Mouse (Mus musculus) hindbrain, embryonic 14.5 days (tissue): ENCODE results near the gene Pdk4. TPM values are rescaled to one million over a fixed set of nuclear protein-coding genes. Genes with fewer than 3 reads are reported as not detected.

ENCODE experiments used
- ATAC-seq: fragments of 200-750 bp; cut with Nextera tagmentation; 2 replicates; pipeline ENCODE4 v1.8.0; 2017; ENCODE audit warnings: moderate number of reproducible peaks, mild to moderate bottlenecking, moderate TSS enrichment, moderate library complexity; ENCODE audit not compliant: low FRiP score
- DNase-seq: peaks from one replicate; pipeline ENCODE4 v3.0.0-alpha.2; 2015; ENCODE audit warnings: low spot score
- H3K27ac ChIP-seq: fragments of 300-500 bp; sonication (generic); 2 replicates; pipeline ENCODE4 v1.5.1; 2014; ENCODE audit warnings: mild to moderate bottlenecking, moderate library complexity
- H3K27me3 ChIP-seq: fragments of 300-500 bp; sonication (generic); 2 replicates; pipeline ENCODE4 v1.6.1; 2014; ENCODE audit warnings: mild to moderate bottlenecking, low read length, mixed read lengths; ENCODE audit not compliant: control insufficient read depth, insufficient read depth
- H3K36me3 ChIP-seq: fragments of 300-500 bp; sonication (generic); replicated peaks from 2 replicates; pipeline ENCODE4 v1.6.1; 2014; ENCODE audit not compliant: control insufficient read depth, insufficient read depth
- H3K4me1 ChIP-seq: fragments of 300-500 bp; sonication (generic); replicated peaks from 2 replicates; pipeline ENCODE4 v1.6.1; 2014; ENCODE audit warnings: antibody characterized with exemption, low read length, mixed read lengths; ENCODE audit not compliant: control insufficient read depth, insufficient read depth
- H3K4me2 ChIP-seq: fragments of 300-500 bp; sonication (generic); replicated peaks from 2 replicates; pipeline ENCODE4 v1.6.1; 2014; ENCODE audit warnings: mild to moderate bottlenecking, moderate library complexity
- H3K4me3 ChIP-seq: fragments of 300-500 bp; sonication (generic); replicated peaks from 2 replicates; pipeline ENCODE4 v1.5.1; 2014; ENCODE audit warnings: mild to moderate bottlenecking, low read length
- H3K9ac ChIP-seq: fragments of 300-500 bp; sonication (generic); 2 replicates; pipeline ENCODE4 v1.6.1; 2014
- H3K9me3 ChIP-seq: fragments of 300-500 bp; sonication (generic); 2 replicates; pipeline ENCODE4 v1.6.1; 2016; ENCODE audit warnings: low read length; ENCODE audit not compliant: control insufficient read depth
- WGBS: fragments of 180-500 bp; shearing (Covaris S2); extraction: QIAGEN DNeasy Blood & Tissue Kit; methylation state at CpG from one replicate; pipeline ENCODE4 v1.1.7; 2014; 5-methylcytosine and 5-hydroxymethylcytosine counted together
- polyA plus RNA-seq: library from polyadenylated mRNA; unstranded; fragments of >200 nt; fragmentation: Nextera tagmentation; extraction: Ambion mirVana; gene quantifications from 2 replicates; pipeline ENCODE4 v1.2.1, GENCODE M21; 2014

The Pdk4 gene
- 1.8 and 2.9 TPM in 2 replicates for polyA plus RNA-seq

DNA sequence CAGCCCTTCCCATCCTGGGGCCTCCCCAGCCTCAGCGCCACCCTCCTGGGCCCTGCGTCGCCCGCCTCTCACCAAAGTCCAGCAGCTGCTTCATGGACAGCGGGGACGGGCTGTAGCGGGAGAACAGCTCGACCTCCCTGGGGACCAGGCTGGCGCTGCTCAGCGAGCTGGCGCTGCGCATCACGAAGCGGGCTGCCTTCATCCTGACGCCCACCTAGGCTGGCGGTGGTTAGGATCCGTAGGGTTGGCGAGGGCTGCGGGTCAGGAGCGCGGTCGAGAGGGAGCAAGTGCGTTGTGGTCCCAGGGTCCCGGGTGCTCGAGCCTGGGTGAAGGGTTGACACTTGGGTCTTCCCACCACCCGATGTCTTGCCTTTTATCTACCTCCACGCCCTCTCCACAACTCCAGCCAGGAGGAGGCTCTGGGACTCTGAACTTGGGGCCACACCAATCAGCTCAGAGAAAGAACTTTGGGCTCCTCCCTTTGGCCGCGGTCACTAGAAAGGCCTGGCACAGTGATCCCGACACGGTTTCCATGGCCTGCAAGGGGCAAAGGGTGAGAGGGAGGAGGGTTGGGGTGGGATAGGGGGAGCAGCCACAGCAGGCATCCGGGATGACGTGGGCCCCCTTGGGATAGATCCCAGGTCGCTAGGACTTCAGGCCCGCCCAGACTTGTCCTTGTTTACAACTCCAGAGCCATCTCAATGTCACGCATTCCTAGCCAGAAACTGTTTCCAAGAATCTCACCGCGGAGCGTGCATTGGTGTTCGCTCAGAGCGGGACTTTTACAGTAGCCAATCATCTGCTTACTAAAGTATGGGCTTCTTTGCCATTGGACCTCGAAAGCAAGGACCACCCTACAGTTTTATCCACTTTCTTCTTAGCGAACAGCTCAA, at the start of gene Pdk4:
TSS of gene Pdk4 (minus strand) at position 349 of the 893 bp plus-strand sequence.
- Histone ChIP-seq H3K9ac (peak within 1 kb of the TSS; percentile 61), H3K27ac (0 out of 2 replicates have a peak within 1 kb of the TSS, but pooled peaks have one; percentile 24), H3K36me3 (no peaks in the 10 kb centered on the region), H3K4me2 (peak within 1 kb of the TSS; percentile 99), H3K9me3 (no peaks in the 10 kb centered on the region), H3K4me1 (peaks cover 8% of the 10 kb centered on the region), H3K4me3 (peak within 1 kb of the TSS; percentile 47), H3K27me3 (peaks cover 3% of the 10 kb centered on the region; the same call in 1 of the 2 replicates)
- ATAC-seq, result peak; percentile 93
- peak; percentile 80 for DNase-seq
- WGBS, result 2% methylated on average over 43 of the region's 43 CpGs

DNA sequence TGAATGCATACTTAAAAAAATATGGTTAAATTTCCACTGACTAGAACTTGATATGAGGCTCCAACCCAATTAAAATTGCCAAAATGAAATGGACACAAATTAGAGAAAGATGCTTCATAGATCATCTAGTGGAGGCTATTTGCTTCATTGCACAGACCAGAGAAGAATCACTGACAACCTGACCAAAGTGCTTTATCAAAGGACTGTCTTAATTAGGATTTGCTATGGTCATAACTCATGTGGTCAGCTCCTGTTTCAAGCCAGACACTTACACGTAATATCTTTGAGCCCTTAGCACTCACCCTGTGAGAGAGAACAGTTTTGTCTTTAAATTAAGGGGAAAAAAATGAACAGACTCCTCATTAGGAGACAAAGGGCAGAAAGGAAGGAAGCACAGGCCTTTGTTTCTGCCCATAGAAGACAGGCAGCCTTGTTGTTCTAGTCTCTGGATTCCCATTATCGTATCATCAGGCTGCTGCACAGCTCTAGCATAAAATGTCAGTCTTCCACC, 41.8 kb upstream of the Pdk4 start:
- no peak overlapping the region for H3K4me2 ChIP-seq
- DNase-seq (no peak), ATAC-seq (no peak)
- no peak overlapping the region for H3K9ac ChIP-seq
- WGBS, result 40% methylated on average over 2 of the region's 2 CpGs
- H3K27ac ChIP-seq, result no peak overlapping the region
- no peaks in the 10 kb centered on the region for H3K9me3 ChIP-seq
- no peaks in the 10 kb centered on the region for H3K36me3 ChIP-seq
- no peaks in the 10 kb centered on the region for H3K27me3 ChIP-seq
- no peak overlapping the region for H3K4me3 ChIP-seq
- no peaks in the 10 kb centered on the region for H3K4me1 ChIP-seq

DNA sequence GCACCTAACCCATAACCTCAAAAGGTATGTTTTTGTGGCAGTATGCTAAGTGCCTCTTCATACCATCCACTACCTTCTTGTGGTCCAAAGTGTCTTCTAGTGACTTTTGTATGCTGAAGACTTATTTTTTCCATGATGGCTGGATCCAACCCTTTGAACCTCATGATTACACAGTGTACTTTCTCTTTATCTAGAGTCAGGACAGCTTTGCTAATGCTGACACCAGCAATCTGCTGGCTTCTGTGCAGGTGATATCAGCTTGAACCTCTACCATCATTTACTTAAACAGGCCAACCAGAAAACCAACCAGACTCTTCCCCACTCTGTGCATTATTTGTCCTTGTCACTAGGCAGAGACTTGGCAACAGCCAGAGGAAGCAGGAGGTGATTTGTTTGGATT, 39.6 kb upstream of the Pdk4 start:
- no peak overlapping the region for H3K4me3 ChIP-seq
- no peak for DNase-seq
- H3K36me3 ChIP-seq, result no peaks in the 10 kb centered on the region
- ATAC-seq, result no peak
- H3K27me3 ChIP-seq, result no peaks in the 10 kb centered on the region
- H3K27ac ChIP-seq, result no peak overlapping the region
- H3K4me1 ChIP-seq, result no peaks in the 10 kb centered on the region
- H3K9me3 ChIP-seq, result no peaks in the 10 kb centered on the region
- no peak overlapping the region for H3K4me2 ChIP-seq
- H3K9ac ChIP-seq, result no peak overlapping the region

DNA sequence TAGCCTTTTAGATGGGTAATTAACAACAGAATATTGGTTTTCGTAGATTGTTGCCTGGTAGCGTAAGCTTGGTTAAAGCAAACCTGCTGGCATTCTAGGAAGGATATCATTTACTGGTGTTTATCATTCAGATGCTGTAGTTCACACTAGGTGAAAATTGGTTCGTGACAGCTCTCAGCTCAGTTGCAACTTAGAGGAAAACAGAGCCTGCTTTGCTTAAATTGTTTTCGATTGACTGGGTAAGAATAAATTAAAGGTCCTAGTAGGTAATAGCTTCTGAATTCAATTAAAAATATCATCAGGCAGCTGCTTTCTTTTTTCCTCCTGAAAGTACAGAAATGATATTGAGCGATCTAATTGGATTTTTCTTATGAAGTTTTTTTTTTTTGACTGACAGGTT, 21.0 kb upstream of the Pdk4 start:
- peak; percentile 25 for DNase-seq
- ATAC-seq, result no peak
- H3K27me3 ChIP-seq, result no peaks in the 10 kb centered on the region
- no peaks in the 10 kb centered on the region for H3K9me3 ChIP-seq
- H3K4me2 ChIP-seq, result no peak overlapping the region
- H3K9ac ChIP-seq, result no peak overlapping the region
- H3K4me1 ChIP-seq, result no peaks in the 10 kb centered on the region
- no peaks in the 10 kb centered on the region for H3K36me3 ChIP-seq
- H3K4me3 ChIP-seq, result no peak overlapping the region
- no peak overlapping the region for H3K27ac ChIP-seq
- 72% methylated on average over 5 of the region's 5 CpGs for WGBS

DNA sequence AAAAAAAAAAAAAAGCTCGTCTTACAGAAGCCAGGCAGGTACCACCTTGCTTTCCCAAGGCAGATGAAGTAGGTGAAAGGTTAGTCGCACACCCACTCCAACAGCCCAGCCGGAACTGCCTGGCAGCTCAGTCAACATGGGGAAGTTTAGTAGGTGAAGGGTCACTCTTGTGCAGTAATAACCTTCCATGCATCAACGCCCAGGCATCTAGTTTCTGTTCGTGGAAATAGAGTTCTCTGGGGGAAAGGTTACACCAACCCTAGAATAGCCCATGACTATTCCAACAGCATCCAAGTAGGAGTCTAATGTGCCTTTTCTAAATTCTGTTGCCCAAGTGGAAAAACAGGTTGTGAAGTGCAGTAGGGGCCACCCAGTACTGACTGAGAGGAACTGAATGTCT, 13.6 kb upstream of the Pdk4 start:
- H3K9ac ChIP-seq, result no peak overlapping the region
- H3K4me1 ChIP-seq, result no peaks in the 10 kb centered on the region
- peak overlapping the region; percentile 47; the same call in 1 of the 2 replicates for H3K27ac ChIP-seq
- no peaks in the 10 kb centered on the region for H3K27me3 ChIP-seq
- no peak for DNase-seq
- H3K4me3 ChIP-seq, result no peak overlapping the region
- no peak overlapping the region for H3K4me2 ChIP-seq
- 63% methylated on average over 5 of the region's 5 CpGs for WGBS
- no peaks in the 10 kb centered on the region for H3K9me3 ChIP-seq
- no peaks in the 10 kb centered on the region for H3K36me3 ChIP-seq
- ATAC-seq, result no peak

DNA sequence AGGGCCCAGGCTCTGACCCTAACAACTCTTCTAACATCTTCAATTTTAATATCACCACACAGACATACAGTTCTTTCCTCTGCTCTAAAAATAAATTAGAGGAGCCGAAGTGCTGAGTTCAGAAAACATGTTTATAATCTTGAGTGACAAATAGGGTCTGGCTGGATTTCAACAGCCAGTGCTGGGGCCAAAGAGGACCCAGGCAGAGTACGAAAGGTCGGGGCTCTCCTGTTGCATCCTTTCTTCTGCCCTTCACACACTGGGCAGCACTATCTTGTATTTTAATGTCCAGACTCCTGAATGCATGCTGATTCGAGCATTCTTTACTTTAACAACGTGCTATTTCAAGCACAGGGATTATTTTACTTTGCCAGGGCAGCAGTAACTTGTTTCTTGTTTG, 13.2 kb upstream of the Pdk4 start:
- ATAC-seq, result no peak
- no peaks in the 10 kb centered on the region for H3K36me3 ChIP-seq
- no peak overlapping the region for H3K4me2 ChIP-seq
- H3K27me3 ChIP-seq, result no peaks in the 10 kb centered on the region
- WGBS, result 63% methylated on average over 5 of the region's 5 CpGs
- no peak overlapping the region for H3K9ac ChIP-seq
- no peaks in the 10 kb centered on the region for H3K9me3 ChIP-seq
- H3K4me3 ChIP-seq, result no peak overlapping the region
- peak overlapping the region; percentile 43; the same call in 1 of the 2 replicates for H3K27ac ChIP-seq
- H3K4me1 ChIP-seq, result no peaks in the 10 kb centered on the region
- no peak for DNase-seq

DNA sequence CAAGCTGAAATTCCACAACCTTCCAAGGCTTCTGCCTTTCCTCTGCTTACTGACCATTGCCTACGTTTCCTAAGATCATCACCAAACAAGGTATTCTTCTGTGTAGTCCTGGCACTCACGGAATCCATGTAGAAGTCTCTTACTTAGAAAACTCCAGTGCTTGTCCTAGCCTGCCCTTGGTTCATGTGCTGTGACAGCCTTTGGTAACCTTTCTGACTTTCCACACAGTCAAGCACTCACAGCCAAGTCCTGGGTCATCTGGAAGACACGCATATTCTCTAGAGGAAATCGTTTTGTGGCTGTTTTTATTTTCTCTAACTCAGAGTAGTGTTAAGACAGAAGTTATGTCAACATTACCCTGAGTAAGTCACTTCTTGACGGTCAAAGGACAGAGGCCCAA, 11.7 kb upstream of the Pdk4 start:
- Histone ChIP-seq H3K9me3 (no peaks in the 10 kb centered on the region), H3K9ac (no peak overlapping the region), H3K4me1 (no peaks in the 10 kb centered on the region), H3K27me3 (no peaks in the 10 kb centered on the region), H3K27ac (no peak overlapping the region), H3K4me2 (no peak overlapping the region), H3K36me3 (no peaks in the 10 kb centered on the region), H3K4me3 (no peak overlapping the region)
- ATAC-seq (no peak), DNase-seq (no peak)
- 85% methylated on average over 5 of the region's 5 CpGs for WGBS

DNA sequence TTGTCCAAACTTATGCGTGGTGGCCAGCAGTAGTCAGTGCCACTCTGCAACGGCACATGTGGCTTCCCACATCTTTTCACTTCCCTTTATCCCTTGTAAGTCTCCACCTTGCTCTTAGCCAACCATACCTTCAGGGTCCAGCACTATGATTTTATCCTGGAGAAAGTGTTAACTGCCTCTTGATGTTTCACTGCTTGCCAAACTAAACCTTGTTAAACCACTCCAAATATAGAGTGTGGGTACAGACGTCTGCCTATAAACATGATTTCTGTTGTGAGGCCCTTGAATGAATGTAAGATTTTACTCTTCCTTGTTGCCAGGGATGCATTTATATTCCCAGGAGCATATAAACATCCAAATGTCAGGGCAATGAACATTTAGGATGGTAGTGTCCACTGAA, 10.2 kb upstream of the Pdk4 start:
- ATAC-seq, result no peak
- H3K36me3 ChIP-seq, result no peaks in the 10 kb centered on the region
- 91% methylated on average over 3 of the region's 3 CpGs for WGBS
- no peaks in the 10 kb centered on the region for H3K4me1 ChIP-seq
- H3K9me3 ChIP-seq, result no peaks in the 10 kb centered on the region
- DNase-seq, result no peak
- no peak overlapping the region for H3K4me3 ChIP-seq
- no peak overlapping the region for H3K9ac ChIP-seq
- H3K4me2 ChIP-seq, result no peak overlapping the region
- H3K27me3 ChIP-seq, result no peaks in the 10 kb centered on the region
- H3K27ac ChIP-seq, result no peak overlapping the region

DNA sequence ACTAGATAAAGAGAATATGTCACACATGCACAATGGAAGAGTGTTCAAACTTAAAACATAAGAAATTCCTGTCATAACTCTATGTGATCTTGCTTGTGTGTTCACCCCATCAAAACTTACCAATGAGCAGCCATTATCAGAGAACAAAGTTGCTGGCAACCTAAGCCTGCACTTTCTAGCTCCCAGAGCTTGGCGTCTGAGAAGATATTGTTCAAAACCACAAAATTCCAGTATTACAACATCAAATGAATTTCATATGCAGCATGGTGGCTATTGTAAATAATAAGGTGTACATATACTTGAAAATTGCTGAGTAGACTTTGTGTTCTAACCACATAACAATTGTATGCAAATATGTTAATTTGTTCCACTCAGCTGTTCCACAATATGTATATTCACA, 6.7 kb upstream of the Pdk4 start:
- Histone ChIP-seq H3K4me2 (no peak overlapping the region), H3K27me3 (no peaks in the 10 kb centered on the region), H3K9ac (no peak overlapping the region), H3K4me1 (no peaks in the 10 kb centered on the region), H3K36me3 (no peaks in the 10 kb centered on the region), H3K27ac (no peak overlapping the region), H3K4me3 (no peak overlapping the region), H3K9me3 (no peaks in the 10 kb centered on the region)
- DNase-seq, result no peak
- no peak for ATAC-seq
- 96% methylated on average over 1 of the region's 1 CpGs for WGBS
